In genomic region chr5:75829850-75830625, GRCm38 (mm10) we compare ENCODE assay signal across 8 mouse cellular contexts.
A peak's percentile ranks its signal among the peaks of the same experiment; 100 is the strongest.
DNase-seq lines count a peak whose midpoint lies in the region; ATAC-seq and TF ChIP-seq lines count a peak whose summit lies in the region.

No protein-coding gene starts in this region.

- ATAC-seq in heart, embryonic 13.5 days (ENCODE audit: extremely low read depth, insufficient number of reproducible peaks, low FRiP score, low TSS enrichment) = no peak
- ATAC-seq in liver, embryonic 14.5 days (ENCODE audit: insufficient read depth) = peak; percentile 40; the same call in 1 of the 2 replicates
- ATAC-seq in hindbrain, embryonic 11.5 days (ENCODE audit: low FRiP score) = no peak

- no peaks in the 10 kb centered on the region for H3K9me3 ChIP-seq in heart, embryonic 13.5 days
- H3K9me3 ChIP-seq in liver, embryonic 14.5 days (ENCODE audit: control insufficient read depth, low read length) = no peaks in the 10 kb centered on the region
- no peaks in the 10 kb centered on the region for H3K9me3 ChIP-seq in hindbrain, embryonic 11.5 days (ENCODE audit: control insufficient read depth, low read length)

- no peak for TF ChIP-seq CTCF in heart, adult 2 months (IDR thresholded peaks at IDR 0.05)
- TF ChIP-seq CTCF in liver, embryonic 14.5 days (IDR thresholded peaks at IDR 0.05; ENCODE audit: low read depth) = no peak
- TF ChIP-seq CTCF in layer of hippocampus, adult 2 months (conservative IDR thresholded peaks at IDR 0.05) = no peak

- H3K27ac ChIP-seq in heart, embryonic 13.5 days (replicated peaks) = peak overlapping the region; percentile 39
- H3K27ac ChIP-seq in heart, adult 2 months = no peak overlapping the region
- H3K27ac ChIP-seq in liver, embryonic 14.5 days = no peak overlapping the region
- H3K27ac ChIP-seq in layer of hippocampus, adult 2 months = no peak overlapping the region
- no peak overlapping the region for H3K27ac ChIP-seq in hindbrain, embryonic 11.5 days (ENCODE audit: low read depth, low read length)

- no peaks in the 10 kb centered on the region for H3K27me3 ChIP-seq in heart, embryonic 13.5 days (replicated peaks)
- no peaks in the 10 kb centered on the region for H3K27me3 ChIP-seq in heart, adult 2 months (ENCODE audit: control insufficient read depth, insufficient read depth, low read length)
- H3K27me3 ChIP-seq in liver, embryonic 14.5 days (ENCODE audit: control insufficient read depth, insufficient read depth, low read length) = peaks cover 4% of the 10 kb centered on the region; the same call in 1 of the 2 replicates
- no peaks in the 10 kb centered on the region for H3K27me3 ChIP-seq in hindbrain, embryonic 11.5 days (ENCODE audit: control insufficient read depth, insufficient read depth, low read length)

- TF ChIP-seq POLR2A in heart, adult 2 months (IDR thresholded peaks at IDR 0.05; ENCODE audit: insufficient read depth, low read depth, low read length) = no peak

- DNase-seq in heart, adult 2 months = no peak
- peak; percentile 99 for DNase-seq in 416B (ENCODE audit: low read depth)
- peak; percentile 39 for DNase-seq in embryo, embryonic 10 days (ENCODE audit: low spot score)
- DNase-seq in liver, embryonic 14.5 days (ENCODE audit: low read depth in 3 of 3, low spot score in 3 of 3) = peak in 1 of 3 experiments; percentile 16
- DNase-seq in layer of hippocampus, adult 2 months (ENCODE audit: low spot score in 2 of 2) = no peak
- DNase-seq in ovary, postnatal 14 days (ENCODE audit: low spot score) = no peak
- no peak for DNase-seq in hindbrain, embryonic 11.5 days (ENCODE audit: low spot score)

- intact Hi-C loops in heart, adult 2 months (cut with DNase I) = loop anchor here (5.0 kb wide), 1 partner anchor 238 kb away; no protein-coding TSS in a partner anchor

- no peak for TF ChIP-seq EP300 in heart, adult 2 months (IDR thresholded peaks at IDR 0.05; ENCODE audit: insufficient read depth, low read depth, low read length)
- 0 out of 2 replicates have a peak, but pooled peaks have one; percentile 21 for TF ChIP-seq EP300 in liver, embryonic 14.5 days (IDR thresholded peaks at IDR 0.05; ENCODE audit: low read depth)

- H3K36me3 ChIP-seq in heart, embryonic 13.5 days = no peaks in the 10 kb centered on the region
- no peaks in the 10 kb centered on the region; the same call in 1 of the 2 replicates for H3K36me3 ChIP-seq in heart, adult 2 months (ENCODE audit: control insufficient read depth, insufficient read depth, low read length)
- no peaks in the 10 kb centered on the region for H3K36me3 ChIP-seq in liver, embryonic 14.5 days (replicated peaks; ENCODE audit: control insufficient read depth, insufficient read depth, low read depth)
- H3K36me3 ChIP-seq in hindbrain, embryonic 11.5 days (ENCODE audit: control insufficient read depth, insufficient read depth, low read length) = no peaks in the 10 kb centered on the region

- no peak overlapping the region for H3K9ac ChIP-seq in heart, embryonic 13.5 days
- no peak overlapping the region for H3K9ac ChIP-seq in heart, adult 2 months (ENCODE audit: low read depth, low read length)
- no peak overlapping the region for H3K9ac ChIP-seq in liver, embryonic 14.5 days (replicated peaks)
- H3K9ac ChIP-seq in hindbrain, embryonic 11.5 days (ENCODE audit: low read depth, low read length) = no peak overlapping the region

- no peak overlapping the region for H3K4me2 ChIP-seq in heart, embryonic 13.5 days
- no peak overlapping the region for H3K4me2 ChIP-seq in liver, embryonic 14.5 days (ENCODE audit: low read depth)
- H3K4me2 ChIP-seq in hindbrain, embryonic 11.5 days (replicated peaks; ENCODE audit: low read depth, low read length) = no peak overlapping the region

- H3K4me3 ChIP-seq in heart, embryonic 13.5 days = no peak overlapping the region
- no peak overlapping the region for H3K4me3 ChIP-seq in heart, adult 2 months
- no peak overlapping the region for H3K4me3 ChIP-seq in liver, embryonic 14.5 days (ENCODE audit: insufficient read depth in 1 of 2, low read depth in 2 of 2, low read length in 2 of 2)
- no peak overlapping the region for H3K4me3 ChIP-seq in layer of hippocampus, adult 2 months
- no peak overlapping the region for H3K4me3 ChIP-seq in hindbrain, embryonic 11.5 days (ENCODE audit: low read depth, low read length)

- 31% methylated on average over 6 of the region's 6 CpGs for WGBS in heart, embryonic 13.5 days
- 40% methylated on average over 6 of the region's 6 CpGs for WGBS in heart, adult 2 months
- WGBS in liver, embryonic 14.5 days (ENCODE audit: insufficient replicate concordance) = 23% methylated on average over 6 of the region's 6 CpGs
- 51% methylated on average over 6 of the region's 6 CpGs for whole genome bisulfite sequencing in hindbrain, embryonic 11.5 days

- no peaks in the 10 kb centered on the region for H3K79me2 ChIP-seq in heart, adult 2 months (replicated peaks; ENCODE audit: control insufficient read depth, insufficient read depth, low read length)

- peaks cover 31% of the 10 kb centered on the region for H3K4me1 ChIP-seq in heart, embryonic 13.5 days
- peaks cover 18% of the 10 kb centered on the region for H3K4me1 ChIP-seq in heart, adult 2 months (ENCODE audit: control insufficient read depth, insufficient read depth, low read length)
- H3K4me1 ChIP-seq in liver, embryonic 14.5 days (replicated peaks; ENCODE audit: control insufficient read depth in 2 of 2, insufficient read depth in 2 of 2, low read length in 1 of 2) = peaks cover 12 to 36% of the 10 kb centered on the region in 2 experiments
- H3K4me1 ChIP-seq in hindbrain, embryonic 11.5 days (replicated peaks; ENCODE audit: control insufficient read depth, insufficient read depth, low read length) = no peaks in the 10 kb centered on the region

Comparison
In these comparisons a context has a peak if more than half of its experiments do, and no peak if none do; other contexts are left out.
1. DNase-seq: peak in 416B (single experiment) and embryo, embryonic 10 days (single experiment); none in heart, adult 2 months (0 of 2), layer of hippocampus, adult 2 months (0 of 2), ovary, postnatal 14 days (single experiment) and hindbrain, embryonic 11.5 days (single experiment).